Mouse (Mus musculus): ENCODE measurements around the gene Syf2.
A peak's percentile ranks its signal among the peaks of the same experiment; 100 is the strongest.
"Not testable (repeated sequence)": the region's sequence is repeated elsewhere in the genome, so short reads cannot be mapped to it uniquely, and the experiment has no call there.

Syf2 gene

GRCm38 (mm10) chr4:134930684-134931481 lies at the start of gene Syf2:
Syf2 (plus strand) TSS chr4:134930898.
- DNase-seq: peak; percentile 99

GRCm38 (mm10) chr4:134883266-134883665 lies 47.4 kb upstream of the Syf2 start:
- peak; percentile 67 for DNase-seq

GRCm38 (mm10) chr4:134883808-134884207 lies 46.9 kb upstream of the Syf2 start:
- DNase-seq: no peak

GRCm38 (mm10) chr4:134884364-134884763 lies 46.3 kb upstream of the Syf2 start:
- DNase-seq: no peak

GRCm38 (mm10) chr4:134892096-134892495 lies 38.6 kb upstream of the Syf2 start:
- DNase-seq: no peak

- DNase-seq: no peak
Measured at GRCm38 (mm10) chr4:134897256-134897655, 33.4 kb upstream of the Syf2 start.

- DNase-seq: no peak
Measured at GRCm38 (mm10) chr4:134901126-134901525, 29.6 kb upstream of the Syf2 start.

GRCm38 (mm10) chr4:134903046-134903445 lies 27.7 kb upstream of the Syf2 start:
- no peak for DNase-seq

GRCm38 (mm10) chr4:134911406-134911805 lies 19.3 kb upstream of the Syf2 start:
- not testable (repeated sequence) for DNase-seq

- DNase-seq: peak; percentile 77
Measured at GRCm38 (mm10) chr4:134913413-134913812, 17.3 kb upstream of the Syf2 start.

- no peak for DNase-seq
Measured at GRCm38 (mm10) chr4:134914122-134914863, 16.4 kb upstream of the Syf2 start.

- DNase-seq: peak; percentile 95
Measured at GRCm38 (mm10) chr4:134914864-134915209, 15.9 kb upstream of the Syf2 start, which contains the start of gene Tmem50a. Tmem50a (minus strand) TSS chr4:134915024.

GRCm38 (mm10) chr4:134915223-134916050 lies 15.3 kb upstream of the Syf2 start:
- DNase-seq: no peak

- DNase-seq: no peak
Measured at GRCm38 (mm10) chr4:134917194-134917593, 13.5 kb upstream of the Syf2 start.

- DNase-seq: no peak
Measured at GRCm38 (mm10) chr4:134918381-134918780, 12.3 kb upstream of the Syf2 start.

- peak; percentile 22 for DNase-seq
Measured at GRCm38 (mm10) chr4:134919733-134920540, 10.8 kb upstream of the Syf2 start.

- no peak for DNase-seq
Measured at GRCm38 (mm10) chr4:134920631-134921030, 10.1 kb upstream of the Syf2 start.

GRCm38 (mm10) chr4:134921703-134922102 lies 9.0 kb upstream of the Syf2 start:
- DNase-seq: no peak

- no peak for DNase-seq
Measured at GRCm38 (mm10) chr4:134922111-134922924, 8.4 kb upstream of the Syf2 start.

GRCm38 (mm10) chr4:134922925-134923244 lies 7.8 kb upstream of the Syf2 start:
- peak; percentile 80 for DNase-seq

GRCm38 (mm10) chr4:134923258-134924018 lies 7.3 kb upstream of the Syf2 start, which contains the start of gene Rsrp1:
Rsrp1 (plus strand) TSS chr4:134923592.
- peak; percentile 99 for DNase-seq

Data from retina, postnatal 1 day (tissue).